Comparison of ENCODE assay signal across 21 mouse cellular contexts in the genomic region with DNA sequence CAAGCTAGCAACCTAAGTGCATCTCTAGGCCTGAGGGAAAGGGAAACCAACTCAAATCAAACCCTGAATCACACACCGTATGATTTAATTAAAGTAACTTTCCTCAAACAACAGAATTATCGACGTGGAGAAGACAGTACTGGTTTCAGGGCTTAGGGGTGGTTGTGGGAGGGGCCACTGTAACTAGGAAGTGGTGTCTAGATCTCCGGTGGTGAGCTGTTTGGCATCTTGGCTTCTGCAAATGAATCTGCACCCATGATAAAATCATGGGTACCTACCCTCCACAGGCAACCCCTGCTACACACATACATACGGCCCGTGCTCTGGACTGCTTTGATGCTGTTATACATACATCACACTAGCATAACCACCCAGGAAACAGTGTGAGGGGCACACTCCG. TPM values are rescaled to one million over a fixed set of nuclear protein-coding genes. Genes with fewer than 3 reads are reported as not detected.
"Had no signal": no experiment of that assay in that cellular context is flagged by ENCODE, and none has a peak within 500 bp of the region (broad histone marks: within the 10 kb centered on the region; RNA-seq: fewer than 3 reads in every experiment).

No protein-coding gene starts in this region.

- ATAC-seq: lung, postnatal 0 days had no signal

- DNase-seq: kidney, adult 2 months; kidney, postnatal 25 days; layer of hippocampus, postnatal 36 days; liver, embryonic 13.5 days; lung, embryonic 14.5 days; midbrain, embryonic 14.5 days; right cerebral cortex, adult 18-20 months; right cerebral cortex, postnatal 25 days; spleen, adult 18-20 months; thymus, postnatal 25 days had no signal

- H3K36me3 ChIP-seq: liver, embryonic 13.5 days; neural tube, embryonic 12.5 days; neural tube, embryonic 15.5 days; stomach, embryonic 15.5 days had no signal

- H3K9ac ChIP-seq: liver, embryonic 13.5 days; lung, embryonic 14.5 days; neural tube, embryonic 12.5 days; neural tube, embryonic 15.5 days; stomach, embryonic 15.5 days had no signal

- H3K27me3 ChIP-seq: neural tube, embryonic 12.5 days; neural tube, embryonic 15.5 days had no signal

- H3K9me3 ChIP-seq: liver, embryonic 13.5 days; neural tube, embryonic 12.5 days; neural tube, embryonic 15.5 days; stomach, embryonic 15.5 days had no signal

- H3K27ac ChIP-seq: kidney, postnatal 0 days; layer of hippocampus, adult 2 months; left cerebral cortex, adult 2 months; liver, embryonic 13.5 days; macrophage; neural tube, embryonic 12.5 days; neural tube, embryonic 15.5 days; stomach, embryonic 15.5 days had no signal

- H3K4me3 ChIP-seq: layer of hippocampus, adult 2 months; left cerebral cortex, adult 2 months; liver, embryonic 13.5 days; neural tube, embryonic 12.5 days; neural tube, embryonic 15.5 days; stomach, embryonic 15.5 days had no signal

- H3K4me2 ChIP-seq: liver, embryonic 13.5 days; lung, embryonic 14.5 days; midbrain, embryonic 11.5 days; neural tube, embryonic 12.5 days; neural tube, embryonic 15.5 days; stomach, embryonic 15.5 days had no signal

RNA-seq across cellular contexts. Expression of a gene that starts 4.4 kb away (rescaled TPM):
- total RNA-seq: megakaryocyte-erythroid progenitor cell, adult 5-6 weeks had no signal
- polyA plus RNA-seq: liver, embryonic 16.5 days had no signal
